Mouse (Mus musculus) spleen, postnatal 0 days (tissue): ENCODE measurements around the gene Trim71. TPM values are rescaled to one million over a fixed set of nuclear protein-coding genes. Genes with fewer than 3 reads are reported as not detected.

Experiments used
- polyA plus RNA-seq: library from polyadenylated mRNA; unstranded; fragments of >200 nt; fragmentation: Nextera tagmentation; extraction: Ambion mirVana; gene quantifications from 2 replicates; pipeline ENCODE4 v1.2.1, GENCODE M21; 2015

Gene Trim71
- polyA plus RNA-seq = 0.02 and 0.07 TPM in 2 replicates

DNA sequence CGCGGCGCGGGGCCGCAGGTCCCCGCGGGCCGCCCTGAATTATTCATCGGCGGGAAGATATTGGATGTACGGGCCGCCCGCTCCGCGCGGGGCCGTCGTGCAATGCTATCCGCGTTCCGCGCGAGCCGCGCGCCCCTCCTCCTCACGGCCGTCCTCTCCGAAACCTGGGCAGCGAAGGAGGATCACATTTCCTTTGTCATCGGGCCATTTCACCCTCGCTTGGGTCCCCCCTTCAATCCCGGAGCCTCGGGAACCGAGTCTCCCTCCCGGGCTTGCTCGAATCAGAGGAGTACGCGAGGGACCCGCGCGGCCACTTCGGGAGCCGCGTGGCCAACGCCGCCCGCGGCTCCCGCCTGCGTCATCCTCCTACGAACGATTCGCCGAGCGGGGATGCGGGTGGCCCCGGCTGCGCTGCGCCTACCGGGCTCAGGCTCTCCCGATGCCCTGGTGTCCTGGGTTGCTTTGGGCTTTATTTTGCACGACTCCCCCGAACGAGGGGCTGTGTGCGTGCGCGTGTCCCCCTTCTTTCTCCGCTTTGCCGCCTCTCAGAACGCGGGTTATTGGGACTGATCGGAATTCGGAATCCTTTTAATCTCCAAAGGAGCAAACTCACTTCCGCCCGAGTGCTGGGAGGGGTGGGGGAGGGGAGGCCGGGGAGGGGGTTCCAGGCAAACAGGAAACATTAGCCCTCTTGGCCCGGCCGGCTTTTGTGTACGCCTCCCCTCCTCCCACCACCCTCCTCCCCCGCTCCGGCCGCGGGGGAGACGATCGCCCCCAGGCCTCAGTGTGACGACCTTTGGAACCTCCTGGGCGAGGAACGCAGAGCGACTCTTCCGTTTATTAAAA is at the start of gene Trim71:
Gene Trim71, minus strand, starts transcription at position 609 of the 846 bp plus-strand sequence.

DNA sequence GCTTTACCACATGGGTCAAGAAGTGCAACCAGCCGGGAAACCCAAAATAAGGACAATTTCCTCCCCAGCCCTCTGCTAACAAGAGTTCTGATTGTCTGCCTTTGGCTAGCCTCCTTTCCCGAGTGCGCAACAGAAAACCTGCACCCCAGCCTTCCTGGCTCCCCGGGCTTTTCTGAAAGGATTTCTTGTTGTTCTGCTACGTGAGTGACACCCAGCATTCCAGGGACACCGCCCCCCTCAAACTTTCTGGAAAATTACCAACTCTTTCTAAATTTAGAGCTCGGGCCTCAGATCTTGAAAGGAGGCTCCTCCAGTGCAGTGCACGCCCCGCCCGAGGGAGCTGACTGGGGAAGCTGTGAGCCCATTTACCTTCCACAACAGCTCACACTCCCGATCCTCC is 48.8 kb downstream of the Trim71 start, which contains the start of gene C130032M10Rik:
Gene C130032M10Rik, plus strand, starts transcription at position 334 of the 400 bp plus-strand sequence.

DNA sequence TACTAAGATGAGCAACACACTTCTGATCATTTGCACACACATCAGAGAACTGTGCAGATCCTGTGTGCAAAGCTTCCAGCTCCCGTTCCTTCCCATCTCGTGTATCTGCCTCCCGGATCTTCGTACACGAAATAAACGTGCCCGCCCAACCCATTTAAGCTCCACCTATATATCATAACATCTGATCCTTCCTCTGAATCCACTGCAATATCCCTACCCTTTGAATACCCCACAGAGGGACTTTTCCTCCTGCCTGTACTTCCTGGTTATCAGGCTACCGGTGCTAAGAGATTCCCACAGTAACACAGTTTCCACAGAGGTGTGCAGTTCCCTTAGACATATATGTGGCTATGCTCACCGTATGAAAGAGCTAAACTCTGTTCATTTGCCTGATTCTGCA is 59.4 kb downstream of the Trim71 start, which contains the start of gene Ccr4:
Gene Ccr4, minus strand, starts transcription at position 101 of the 400 bp plus-strand sequence.

Other genes starting within 250 kb of the Trim71 start
- gene Bcl2a1c, start 234.2 kb downstream of the Trim71 start, polyA plus RNA-seq = 0.67 TPM in 1 of 2 replicates, not detected in the other
- 42.6 and 51.6 TPM in 2 replicates for gene Crtap, start 173.7 kb downstream of the Trim71 start, polyA plus RNA-seq
- 12.1 and 16.7 TPM in 2 replicates for gene Glb1, start 163.3 kb downstream of the Trim71 start, polyA plus RNA-seq
- gene Tmppe, start 163.3 kb downstream of the Trim71 start, polyA plus RNA-seq = 3.0 and 3.6 TPM in 2 replicates
- not detected in 2 replicates for gene Ccr4, start 59.5 kb downstream of the Trim71 start, polyA plus RNA-seq
- gene C130032M10Rik, start 48.7 kb downstream of the Trim71 start, polyA plus RNA-seq = 0.17 TPM in 1 of 2 replicates, not detected in the other
- gene Cnot10, start 75.8 kb upstream of the Trim71 start, polyA plus RNA-seq = 28.5 and 32.2 TPM in 2 replicates
- gene Dync1li1, start 124.4 kb upstream of the Trim71 start, polyA plus RNA-seq = 28.4 and 30.7 TPM in 2 replicates
- gene Cmtm6, start 166.7 kb upstream of the Trim71 start, polyA plus RNA-seq = 29.6 and 38.8 TPM in 2 replicates
- gene Cmtm7, start 217.5 kb upstream of the Trim71 start, polyA plus RNA-seq = 112 and 167 TPM in 2 replicates